Mouse (Mus musculus): Measurements from ENCODE around the gene Gm1673.
"Not testable (repeated sequence)": the region's sequence is repeated elsewhere in the genome, so short reads cannot be mapped to it uniquely, and the experiment has no call there.

The Gm1673 gene

GRCm38 (mm10) chr5:33983309-33984121, at the start of gene Gm1673:
TSS of gene Gm1673 (plus strand) at chr5:33983433.
- peak; percentile 96 to 97 for DNase-seq (ENCODE audit: low spot score in 2 of 2)

GRCm38 (mm10) chr5:33934081-33934480, 49.2 kb upstream of the Gm1673 start:
- no peak for DNase-seq (ENCODE audit: low spot score in 2 of 2)

- no peak for DNase-seq (ENCODE audit: low spot score in 2 of 2)
These were observed 48.4 kb upstream of the Gm1673 start for GRCm38 (mm10) chr5:33934877-33935276.

- DNase-seq (ENCODE audit: low spot score in 2 of 2), result no peak
These were observed 47.5 kb upstream of the Gm1673 start for GRCm38 (mm10) chr5:33935700-33936111.

- DNase-seq (ENCODE audit: low spot score in 2 of 2), result peak; percentile 100
These were observed 47.0 kb upstream of the Gm1673 start, which contains the start of gene Nelfa for GRCm38 (mm10) chr5:33936120-33936707. TSS of gene Nelfa (minus strand) at chr5:33936413.

GRCm38 (mm10) chr5:33937230-33937629, 46.0 kb upstream of the Gm1673 start:
- no peak for DNase-seq (ENCODE audit: low spot score in 2 of 2)

- no peak for DNase-seq (ENCODE audit: low spot score in 2 of 2)
These were observed 44.8 kb upstream of the Gm1673 start for GRCm38 (mm10) chr5:33938448-33938847.

GRCm38 (mm10) chr5:33947035-33947434, 36.2 kb upstream of the Gm1673 start:
- DNase-seq (ENCODE audit: low spot score in 2 of 2), result not testable (repeated sequence)

GRCm38 (mm10) chr5:33948314-33948713, 34.9 kb upstream of the Gm1673 start:
- no peak for DNase-seq (ENCODE audit: low spot score in 2 of 2)

- no peak for DNase-seq (ENCODE audit: low spot score in 2 of 2)
These were observed 29.6 kb upstream of the Gm1673 start for GRCm38 (mm10) chr5:33953471-33954185.

GRCm38 (mm10) chr5:33954354-33954753, 28.9 kb upstream of the Gm1673 start:
- peak; percentile 89 for DNase-seq (ENCODE audit: low spot score in 2 of 2)

- DNase-seq (ENCODE audit: low spot score in 2 of 2), result no peak
These were observed 27.4 kb upstream of the Gm1673 start for GRCm38 (mm10) chr5:33955868-33956267.

- DNase-seq (ENCODE audit: low spot score in 2 of 2), result no peak
These were observed 23.9 kb upstream of the Gm1673 start for GRCm38 (mm10) chr5:33959382-33959781.

- DNase-seq (ENCODE audit: low spot score in 2 of 2), result no peak
These were observed 8.5 kb upstream of the Gm1673 start for GRCm38 (mm10) chr5:33974736-33975135.

GRCm38 (mm10) chr5:33976267-33976666, 7.0 kb upstream of the Gm1673 start:
- no peak for DNase-seq (ENCODE audit: low spot score in 2 of 2)

- no peak for DNase-seq (ENCODE audit: low spot score in 2 of 2)
These were observed 438 bp upstream of the Gm1673 start for GRCm38 (mm10) chr5:33982731-33983259.

- peak; percentile 62 to 83 for DNase-seq (ENCODE audit: low spot score in 2 of 2)
These were observed 11.7 kb downstream of the Gm1673 start for GRCm38 (mm10) chr5:33994671-33995625.

GRCm38 (mm10) chr5:33995843-33996693, 12.8 kb downstream of the Gm1673 start, which contains the start of gene Nat8l:
TSS of gene Nat8l (plus strand) at chr5:33995984.
- DNase-seq (ENCODE audit: low spot score in 2 of 2), result peak; percentile 94 to 95

- DNase-seq (ENCODE audit: low spot score in 2 of 2), result no peak
These were observed 13.4 kb downstream of the Gm1673 start for GRCm38 (mm10) chr5:33996694-33997045.

Measured in right cerebral cortex, postnatal 10 days (tissue).